Mouse (Mus musculus) thymus, adult 18-20 months (tissue): Measurements from ENCODE around the gene AW822073.

ENCODE experiments used
- DNase-seq, 2 experiments: peaks; one replicate each; pipeline ENCODE4 v3.0.0; 2022; ENCODE audit warnings: mixed read lengths in 2 of 2

The AW822073 gene

DNA sequence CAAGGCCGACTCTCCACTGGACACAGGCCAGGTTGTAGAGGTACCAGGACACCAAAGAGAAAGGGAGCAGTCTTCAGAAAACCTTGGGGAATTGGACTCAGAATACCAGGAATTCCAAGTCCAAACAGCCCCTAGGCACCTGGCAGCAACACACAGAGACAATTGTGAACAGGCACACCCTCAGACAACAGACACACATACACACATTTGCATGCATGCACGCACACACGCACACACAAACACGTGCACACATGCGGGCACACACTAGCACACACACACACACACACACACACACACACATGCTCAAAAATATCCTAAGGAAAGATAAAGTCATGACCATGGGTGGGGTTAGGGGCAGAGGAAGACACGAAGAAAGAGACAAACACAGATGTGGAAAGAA lies 4.0 kb downstream of the AW822073 start:
- DNase-seq: no peak

DNA sequence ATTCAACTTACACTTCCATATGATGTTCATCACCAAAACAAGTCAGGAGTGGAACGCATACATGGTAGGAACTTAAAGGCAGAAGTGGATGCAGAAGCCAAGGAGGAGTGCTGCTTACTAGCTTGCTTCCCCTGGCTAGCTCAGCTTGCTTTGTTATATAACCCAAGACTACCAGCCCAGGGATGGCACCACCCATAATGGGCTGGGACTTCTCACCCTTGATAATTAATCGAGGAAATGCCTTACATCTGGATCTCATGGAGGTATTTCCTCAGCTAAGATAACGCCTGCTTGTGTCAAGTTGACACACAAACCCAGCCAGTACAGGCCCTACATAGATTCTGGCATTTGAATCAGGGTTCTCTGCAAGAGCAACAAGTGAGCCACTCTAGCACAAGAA lies 7.4 kb downstream of the AW822073 start:
- no peak for DNase-seq

DNA sequence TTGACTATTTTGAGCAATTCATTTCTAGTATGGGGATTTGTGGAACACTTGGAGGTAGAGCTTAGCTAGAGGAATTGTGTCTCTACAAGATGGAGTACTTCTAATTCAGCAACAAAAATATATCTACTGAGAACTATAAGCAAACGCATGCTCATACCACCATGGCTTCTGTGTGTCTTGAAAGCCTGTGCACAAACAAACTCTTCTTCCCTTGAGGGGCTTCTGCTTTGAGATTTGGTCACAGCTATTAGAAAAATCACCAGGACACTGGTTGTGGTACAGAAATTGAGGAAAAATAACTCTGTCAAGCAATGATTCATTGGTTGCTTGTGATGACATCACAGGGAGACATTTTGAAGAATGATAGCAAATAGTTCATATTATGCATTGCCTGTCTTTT lies 9.4 kb downstream of the AW822073 start:
- no peak for DNase-seq

DNA sequence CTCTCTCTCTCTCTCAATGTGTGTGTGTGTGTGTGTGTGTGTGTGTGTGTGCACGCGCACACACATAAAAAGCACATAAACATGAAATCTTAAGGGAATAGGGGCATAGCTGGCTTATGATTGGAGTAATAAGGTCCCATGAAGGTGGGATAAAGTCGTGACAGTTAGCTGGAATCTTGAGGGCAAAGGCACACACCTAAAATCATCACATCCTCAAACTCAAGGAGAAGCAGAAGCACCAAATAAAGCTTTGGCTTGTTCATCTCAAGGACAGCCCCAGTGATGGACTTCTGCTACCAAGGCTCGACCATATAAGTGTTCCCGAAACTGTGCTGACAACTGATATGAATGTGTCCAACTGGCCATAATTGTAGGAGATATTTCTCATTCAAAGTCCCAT lies 9.8 kb downstream of the AW822073 start:
- DNase-seq: no peak

DNA sequence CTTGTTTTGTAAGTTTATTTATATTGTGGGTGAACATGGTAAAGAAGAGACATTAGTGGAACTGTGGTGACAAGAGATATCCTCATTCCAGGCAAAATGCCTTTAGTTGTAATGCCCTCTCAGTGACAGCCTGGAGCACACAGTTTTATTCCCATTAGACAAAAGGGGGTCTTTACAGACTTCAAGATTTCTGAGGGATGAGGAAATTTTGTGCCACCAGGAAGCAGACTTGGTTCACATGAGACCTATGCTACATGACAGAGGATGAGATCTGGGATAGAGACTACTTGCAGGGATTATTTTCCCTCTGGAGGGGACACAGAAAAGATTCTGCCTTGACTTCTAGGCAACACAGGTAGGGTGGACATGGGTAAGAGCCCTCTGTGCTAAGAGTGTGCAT lies 10.2 kb downstream of the AW822073 start:
- DNase-seq: no peak

DNA sequence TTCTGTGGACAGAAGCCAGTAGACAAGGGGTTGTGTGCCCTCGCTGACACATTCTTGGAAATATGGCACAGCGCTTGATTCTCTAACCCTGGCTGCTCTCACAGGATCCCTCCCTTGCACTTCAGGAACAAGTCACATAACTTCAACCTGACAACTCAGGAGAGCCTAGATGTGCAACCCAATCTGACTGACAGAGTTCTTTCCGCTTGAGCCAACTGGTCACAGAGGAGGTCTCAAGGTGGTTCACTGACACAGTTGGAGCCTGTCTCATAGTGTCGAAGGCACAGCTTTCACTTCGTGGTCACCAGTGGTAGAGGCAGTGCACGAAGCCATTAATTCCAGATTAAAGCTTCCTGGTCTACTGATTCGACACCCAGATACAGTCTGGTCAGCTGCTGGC lies 12.5 kb downstream of the AW822073 start:
- DNase-seq: no peak

DNA sequence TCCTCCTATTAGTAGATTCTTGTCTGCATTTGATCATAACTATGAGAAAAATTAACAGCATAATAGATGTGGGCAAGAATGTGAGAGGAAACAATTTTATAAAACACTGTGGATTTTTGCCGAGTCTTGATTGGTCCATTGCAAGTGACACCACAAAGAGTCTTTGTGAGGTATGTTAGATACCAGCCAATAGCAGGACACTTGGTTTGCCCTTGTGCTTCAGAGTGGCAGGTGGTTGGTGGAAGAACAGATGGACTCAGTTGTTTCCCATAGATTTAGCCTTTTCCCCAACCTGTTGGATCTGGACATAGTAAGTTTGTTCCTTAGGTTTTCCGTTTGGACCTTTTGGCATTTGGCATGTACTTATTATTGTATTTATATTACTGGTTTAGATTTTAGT lies 13.5 kb downstream of the AW822073 start:
- DNase-seq: no peak

DNA sequence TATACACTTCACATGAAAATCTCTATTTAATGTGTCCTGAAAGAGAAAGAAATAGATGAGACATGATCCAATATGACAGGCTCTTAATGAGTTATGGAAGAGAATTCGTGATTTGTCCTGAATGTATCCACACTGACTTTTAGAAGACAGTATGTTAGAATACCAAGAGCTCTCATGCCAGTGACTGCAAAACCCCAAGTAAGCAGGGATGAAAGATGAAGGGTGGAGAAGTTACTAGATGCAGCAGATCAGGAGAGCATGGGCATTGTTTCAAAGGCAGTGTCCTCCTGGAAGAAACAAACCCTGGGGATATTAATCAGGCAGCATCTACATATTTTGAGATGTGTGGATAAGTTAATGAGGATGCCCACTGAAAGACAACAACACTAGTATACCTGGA lies 14.2 kb downstream of the AW822073 start:
- no peak for DNase-seq

DNA sequence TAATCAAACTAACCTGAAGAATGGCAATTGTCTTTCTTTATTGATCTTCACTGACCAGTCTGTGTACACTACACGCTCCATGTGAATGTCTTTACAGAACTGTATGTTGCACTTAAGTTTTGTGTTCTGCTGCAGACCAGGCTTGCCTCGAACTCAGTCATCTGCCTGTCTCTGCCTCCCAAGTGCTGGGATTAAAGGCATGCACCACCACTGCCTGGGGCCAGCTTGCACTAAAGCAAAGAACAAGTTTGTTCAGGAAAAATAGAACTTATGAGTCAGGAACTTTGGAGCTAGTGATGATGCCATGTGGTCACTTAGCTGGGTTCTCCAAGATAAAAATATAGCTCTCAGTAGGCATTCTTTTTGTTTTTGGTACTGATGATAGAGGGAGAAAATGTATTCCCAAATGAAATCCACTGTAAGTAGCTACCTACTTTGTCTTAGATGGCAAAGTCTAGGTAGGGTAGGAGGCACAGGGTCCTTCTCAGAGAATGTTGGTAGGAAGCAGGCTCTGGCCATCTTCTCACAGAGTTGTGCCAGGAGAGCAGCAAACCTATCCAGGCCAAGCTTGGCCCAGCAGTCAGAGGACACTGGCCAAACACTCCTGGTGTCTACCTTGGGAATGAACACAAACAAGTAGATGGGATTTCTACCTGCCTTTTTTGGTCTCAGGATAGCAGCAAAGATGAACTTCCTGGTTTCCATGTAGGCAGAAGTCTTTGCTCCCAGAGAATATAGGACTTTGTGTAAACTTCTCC lies 14.8 kb downstream of the AW822073 start:
- no peak for DNase-seq

DNA sequence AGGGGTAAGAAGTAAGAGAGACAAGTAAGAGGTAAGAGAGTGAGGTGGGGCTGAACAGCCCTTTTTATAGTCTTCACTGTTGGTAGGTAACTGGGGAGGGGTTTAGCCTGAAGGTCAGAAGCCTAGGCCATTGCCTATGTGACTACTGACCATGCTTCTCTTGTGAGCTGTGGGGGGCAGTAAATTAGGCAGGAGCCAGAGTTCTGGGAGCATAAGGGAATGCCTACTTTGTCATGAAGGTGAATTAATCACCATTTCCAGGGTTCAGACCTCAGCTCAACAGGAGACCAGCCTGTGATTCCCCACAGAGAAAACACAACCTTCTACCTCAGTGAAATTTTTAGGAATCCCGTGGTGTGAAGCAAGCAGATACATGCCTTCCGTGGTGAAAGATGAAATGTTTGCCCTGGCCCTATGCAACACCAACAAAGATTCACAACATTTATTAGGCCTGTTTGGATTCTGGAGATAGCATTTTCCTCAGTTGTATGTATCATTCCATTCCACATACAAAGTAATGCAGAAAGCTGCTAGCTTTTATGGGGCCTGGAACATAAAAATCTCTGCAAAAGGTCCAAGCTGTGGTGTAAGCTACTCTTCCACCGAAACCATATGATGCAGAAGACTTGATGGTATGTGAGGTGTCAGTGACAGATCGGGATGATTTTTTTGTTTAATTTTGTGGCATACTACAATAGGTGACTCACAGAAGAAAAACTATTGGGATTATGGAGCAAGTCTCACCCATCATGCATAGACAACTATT lies 17.9 kb downstream of the AW822073 start:
- DNase-seq: no peak

DNA sequence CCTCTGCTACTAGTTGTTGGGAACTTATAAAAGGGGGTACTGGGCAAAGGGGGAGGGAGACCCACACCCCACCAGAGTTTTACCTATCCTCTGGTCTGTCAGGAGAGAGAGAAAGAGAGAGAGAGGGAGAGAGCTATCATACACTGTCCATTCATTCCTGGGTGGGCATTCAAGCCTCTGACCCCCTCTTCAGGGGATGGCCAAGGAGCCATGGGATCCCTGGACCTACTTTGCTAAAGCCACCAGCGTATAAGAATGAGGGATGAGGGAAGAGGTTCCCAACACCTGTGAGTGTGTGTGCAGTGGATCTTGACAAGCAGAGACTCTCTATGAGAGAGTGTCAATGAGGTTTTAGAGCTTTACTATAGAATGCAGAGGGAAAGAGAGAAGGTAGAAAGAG lies 18.7 kb downstream of the AW822073 start:
- no peak for DNase-seq
